Mouse (Mus musculus) embryonic fibroblast, embryonic 13.5 days (primary cell): ENCODE data around the gene Dnttip2. TPM values are rescaled to one million over a fixed set of nuclear protein-coding genes. Genes with fewer than 3 reads are reported as not detected.
"Not testable (repeated sequence)": the region's sequence is repeated elsewhere in the genome, so short reads cannot be mapped to it uniquely, and the experiment has no call there.

Experiments
- H3K27ac ChIP-seq: 2 replicates; pipeline ENCODE4 v1.5.1; 2012; ENCODE audit warnings: low read length, control low read depth, inconsistent platforms; ENCODE audit not compliant: insufficient read depth
- H3K4me1 ChIP-seq: 2 replicates; pipeline ENCODE4 v1.6.1; 2011; ENCODE audit warnings: low read length; ENCODE audit not compliant: control insufficient read depth, insufficient read depth
- H3K4me3 ChIP-seq: 2 replicates; pipeline ENCODE4 v1.5.1; 2011; ENCODE audit warnings: mild to moderate bottlenecking, control low read depth, low read length; ENCODE audit not compliant: insufficient read depth
- CTCF ChIP-seq: IDR thresholded peaks from 2 replicates; pipeline ENCODE4 v1.5.1; 2011; ENCODE audit warnings: mild to moderate bottlenecking, control low read depth, low read length, moderate library complexity, borderline replicate concordance; ENCODE audit not compliant: insufficient read depth
- POLR2A ChIP-seq: IDR thresholded peaks from 2 replicates; pipeline ENCODE4 v1.6.1; 2011; ENCODE audit warnings: low read depth, mild to moderate bottlenecking, control low read depth, low read length, moderate library complexity
- polyA plus RNA-seq: library from polyadenylated mRNA; stranded (reverse); fragments of >200 nt; gene quantifications from 2 replicates; pipeline ENCODE4 v1.2.4, GENCODE M21; 2011; ENCODE audit warnings: low read depth; ENCODE audit not compliant: missing spikeins, insufficient read length

The Dnttip2 gene
- polyA plus RNA-seq, 1 experiment, result 82.5 TPM

DNA sequence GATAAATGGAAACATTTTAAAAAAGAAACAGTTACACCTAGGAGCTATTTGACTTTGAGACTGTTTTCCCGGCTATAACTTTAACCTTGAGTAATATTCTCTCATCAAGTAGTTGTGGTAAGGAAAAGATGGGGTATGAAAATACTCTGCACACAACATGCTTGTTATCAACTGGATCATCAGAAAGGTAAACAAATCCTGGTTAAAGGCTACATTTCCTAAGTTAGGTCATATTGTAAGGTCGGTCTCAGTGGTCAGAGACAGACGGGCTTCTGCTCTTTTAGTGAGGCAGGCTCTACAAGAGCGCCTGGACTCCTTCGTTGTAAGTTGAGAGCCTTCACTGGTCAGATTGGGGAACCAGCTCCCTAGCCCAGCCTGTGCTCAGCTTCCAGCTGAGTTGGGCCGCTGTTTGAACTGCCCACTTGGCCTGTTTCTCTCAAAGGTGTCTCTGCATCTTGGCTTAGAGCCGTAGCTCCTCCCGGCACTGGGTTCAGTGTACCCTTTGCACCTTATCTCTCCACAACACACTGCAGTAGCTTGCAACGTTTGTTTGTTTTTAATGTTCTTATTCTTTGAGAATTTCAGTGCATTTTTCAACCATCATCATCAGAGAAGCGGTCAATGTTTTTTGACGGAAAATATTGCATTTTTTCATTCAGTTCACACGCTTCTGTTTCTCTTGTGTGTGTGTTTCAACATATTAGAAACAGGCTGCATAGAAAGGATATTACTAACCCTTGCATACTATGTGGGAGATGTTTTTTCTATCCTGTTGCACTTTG lies 27.0 kb upstream of the Dnttip2 start:
- Histone ChIP-seq H3K4me3 (peak overlapping the region; percentile 93), H3K4me1 (no peaks in the 10 kb centered on the region), H3K27ac (no peak overlapping the region)
- TF ChIP-seq POLR2A (no peak), CTCF (no peak)

DNA sequence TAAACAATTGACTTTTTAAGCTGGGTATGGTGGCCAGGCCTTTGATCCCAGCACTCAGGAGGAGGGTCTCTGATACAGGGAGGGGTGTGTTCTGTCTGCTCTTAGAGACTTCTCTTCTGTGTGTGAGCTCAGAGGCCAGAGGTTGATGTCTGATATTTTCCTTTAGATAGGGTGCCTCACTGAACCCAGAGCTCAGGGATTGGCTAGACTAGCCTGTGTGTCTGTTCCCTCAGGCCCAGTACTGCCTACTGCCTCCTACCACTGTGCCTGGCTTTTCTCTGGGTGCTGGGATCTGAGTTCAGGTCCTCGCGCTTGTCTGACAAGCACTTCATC lies 26.5 kb upstream of the Dnttip2 start:
- no peaks in the 10 kb centered on the region for H3K4me1 ChIP-seq
- H3K27ac ChIP-seq, result no peak overlapping the region
- TF ChIP-seq CTCF (no peak), POLR2A (no peak)
- H3K4me3 ChIP-seq, result no peak overlapping the region; the same call in 1 of the 2 replicates

GRCm38 (mm10) chr3:122252466-122253253 lies 21.5 kb upstream of the Dnttip2 start:
- no peaks in the 10 kb centered on the region; the same call in 1 of the 2 replicates for H3K4me1 ChIP-seq
- no peak for TF ChIP-seq CTCF
- no peak for TF ChIP-seq POLR2A
- no peak overlapping the region for H3K4me3 ChIP-seq
- no peak overlapping the region for H3K27ac ChIP-seq

- H3K4me3 ChIP-seq, H3K4me1 ChIP-seq, H3K27ac ChIP-seq: not testable (repeated sequence)
These were observed 20.1 kb upstream of the Dnttip2 start for GRCm38 (mm10) chr3:122254050-122254449.

GRCm38 (mm10) chr3:122269986-122270385 lies 4.2 kb upstream of the Dnttip2 start:
- H3K27ac ChIP-seq, result no peak overlapping the region
- H3K4me1 ChIP-seq, result 0 out of 2 replicates have a peak, but pooled peaks cover under 1% of the 10 kb centered on the region
- TF ChIP-seq POLR2A (no peak), CTCF (no peak)
- no peak overlapping the region for H3K4me3 ChIP-seq

DNA sequence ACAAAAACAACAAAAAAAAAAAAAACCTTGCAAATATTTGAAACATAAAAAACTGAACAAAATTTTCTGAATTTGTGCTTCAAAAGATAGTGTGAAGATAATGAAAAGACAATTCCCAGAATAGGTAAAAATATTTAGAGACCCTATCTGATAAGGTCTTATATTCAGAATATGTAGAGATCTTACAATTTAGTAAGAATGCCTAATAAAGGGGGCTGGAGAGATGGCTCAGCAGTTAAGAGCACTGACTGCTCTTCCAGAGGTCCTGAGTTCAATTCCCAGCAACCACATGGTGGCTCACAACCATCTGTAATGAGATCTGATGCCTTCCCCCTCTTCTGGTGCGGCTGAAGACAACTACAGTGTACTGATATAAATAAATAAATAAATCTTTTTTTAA lies 1.6 kb upstream of the Dnttip2 start:
- H3K4me3 ChIP-seq, H3K27ac ChIP-seq: not testable (repeated sequence)
- H3K4me1 ChIP-seq, result peaks cover 11% of the 10 kb centered on the region

DNA sequence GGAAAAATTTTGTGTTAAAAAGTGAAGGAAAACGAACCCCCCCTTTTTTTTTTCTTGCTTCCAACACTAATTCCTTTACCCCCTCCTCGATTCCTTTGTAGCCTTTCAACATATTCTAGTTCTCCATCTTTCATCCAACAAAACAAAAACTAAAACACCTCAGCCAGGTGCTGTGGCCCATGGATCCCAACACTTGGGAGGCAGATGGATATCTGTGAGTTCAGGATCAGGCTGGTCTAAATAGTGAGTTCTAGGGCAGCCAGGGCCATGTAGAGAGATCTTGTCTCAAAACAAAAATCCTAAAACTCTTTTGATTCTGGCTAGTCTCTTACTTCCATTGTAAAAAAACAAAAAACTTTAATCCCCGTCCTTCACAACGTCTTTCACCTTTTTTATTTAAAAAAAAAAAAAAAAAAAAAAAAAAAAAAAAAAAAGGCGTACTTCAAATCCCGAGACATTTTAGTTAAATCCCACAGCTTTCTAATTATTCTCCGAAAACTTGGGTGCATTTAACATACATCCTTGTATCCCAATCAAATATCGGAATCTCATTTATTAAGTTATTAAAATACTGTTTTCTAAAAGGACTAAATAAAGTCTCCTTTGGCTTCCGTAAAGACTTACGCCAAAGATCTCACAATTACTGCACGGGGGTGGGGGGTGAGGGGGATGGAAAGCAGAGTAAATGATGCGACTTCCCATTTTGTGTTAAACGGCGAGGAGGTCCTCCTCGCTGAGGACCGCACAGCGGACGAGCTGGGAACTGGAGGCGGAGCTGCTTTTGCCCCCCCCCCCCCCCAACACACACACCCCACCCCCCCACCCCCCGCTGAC lies 564 bp upstream of the Dnttip2 start:
- H3K4me3 ChIP-seq, result peak overlapping the region; percentile 31
- H3K27ac ChIP-seq, result no peak overlapping the region
- TF ChIP-seq CTCF (no peak), POLR2A (peak; percentile 92)
- H3K4me1 ChIP-seq, result peaks cover 11% of the 10 kb centered on the region

- peaks cover 11% of the 10 kb centered on the region for H3K4me1 ChIP-seq
- TF ChIP-seq CTCF (no peak), POLR2A (no peak)
- peak overlapping the region; percentile 95 for H3K4me3 ChIP-seq
- H3K27ac ChIP-seq, result no peak overlapping the region
These were observed 923 bp downstream of the Dnttip2 start for GRCm38 (mm10) chr3:122275111-122275510.

DNA sequence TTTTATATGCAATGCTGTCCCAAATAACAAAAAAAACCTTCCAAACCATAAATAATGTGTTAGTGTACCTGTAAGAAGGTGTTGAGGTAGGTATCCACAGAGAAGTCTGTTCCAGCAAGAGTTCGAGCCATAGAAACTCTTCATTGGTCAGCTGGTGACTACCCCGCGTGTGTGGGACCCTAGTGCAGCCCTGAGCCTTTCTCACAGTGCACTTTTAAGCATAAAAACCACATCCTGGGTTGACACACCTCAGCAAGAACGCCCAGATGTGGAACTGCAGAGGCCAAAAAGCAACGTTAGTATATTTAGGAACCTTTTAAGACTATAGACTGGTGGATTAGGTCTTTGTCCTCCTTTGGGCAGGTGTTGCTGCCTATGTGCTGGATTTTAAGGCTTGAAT lies 13.0 kb downstream of the Dnttip2 start:
- TF ChIP-seq POLR2A (no peak), CTCF (no peak)
- no peak overlapping the region for H3K4me3 ChIP-seq

More for the DNA sequence above, 13.0 kb downstream of the Dnttip2 start:
- Histone ChIP-seq H3K27ac (no peak overlapping the region), H3K4me1 (peaks cover 2% of the 10 kb centered on the region; the same call in 1 of the 2 replicates)
